Mouse (Mus musculus): ENCODE results near the gene Prkce.

DNA sequence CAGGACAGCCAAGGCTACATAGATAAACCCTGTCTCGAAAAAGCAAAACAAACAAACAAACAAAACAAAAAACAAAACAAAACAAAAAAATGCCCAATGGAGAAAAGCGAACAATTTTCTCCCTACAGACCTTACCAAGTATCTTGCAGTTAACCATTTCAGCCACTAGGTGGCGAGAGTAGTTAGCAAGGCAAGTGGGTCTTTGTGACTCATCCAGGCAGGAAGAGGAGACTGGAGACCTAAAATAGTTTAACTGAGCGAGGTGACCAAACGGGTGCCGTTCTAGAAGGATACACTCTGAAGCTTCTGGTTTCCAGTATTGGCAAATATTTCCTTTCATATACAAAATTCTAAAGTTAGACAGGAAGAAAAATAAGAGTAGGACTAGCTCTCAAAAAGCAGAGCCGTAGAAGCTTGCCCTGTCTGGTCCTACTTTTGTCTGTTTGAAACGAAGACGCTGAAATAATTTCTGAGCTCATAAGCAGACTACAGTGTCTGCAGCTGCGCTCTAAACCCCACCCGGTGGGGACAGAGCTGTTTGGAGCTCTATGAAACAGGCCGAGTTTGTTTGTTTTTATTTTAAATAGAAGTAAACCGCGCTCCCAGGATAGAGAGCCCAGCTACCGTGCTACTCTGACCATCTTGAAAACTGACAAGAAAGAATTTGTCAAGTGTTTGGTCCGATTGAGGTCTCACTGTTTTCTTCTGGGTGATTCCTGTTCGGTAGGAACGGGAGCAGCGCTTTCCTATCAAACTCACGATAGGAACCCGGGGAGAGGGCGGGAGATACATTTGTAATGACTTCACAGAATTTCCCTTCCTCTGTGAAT is 368.5 kb downstream of the Prkce start:
- peak; percentile 96 for TF ChIP-seq CTCF (IDR thresholded peaks at IDR 0.05; ENCODE audit: low read depth)
- TF ChIP-seq EP300 (IDR thresholded peaks at IDR 0.05; ENCODE audit: low read depth): 0 out of 2 replicates have a peak, but pooled peaks have one; percentile 29
